Mouse (Mus musculus) neural tube, embryonic 12.5 days (tissue): Measurements from ENCODE around the gene Mrpl4. TPM values are rescaled to one million over a fixed set of nuclear protein-coding genes. Genes with fewer than 3 reads are reported as not detected.

ENCODE experiments used
- ATAC-seq: fragments of 200-750 bp; cut with Nextera tagmentation; 2 replicates; pipeline ENCODE4 v1.8.0; 2017; ENCODE audit warnings: low read depth, mild to moderate bottlenecking, moderate TSS enrichment, moderate library complexity; ENCODE audit not compliant: low FRiP score
- H3K27ac ChIP-seq: fragments of 300-500 bp; sonication (generic); 2 replicates; pipeline ENCODE4 v1.5.1; 2016
- H3K27me3 ChIP-seq: fragments of 300-500 bp; sonication (generic); replicated peaks from 2 replicates; pipeline ENCODE4 v1.6.1; 2016; ENCODE audit warnings: mild to moderate bottlenecking
- H3K36me3 ChIP-seq: fragments of 300-500 bp; sonication (generic); 2 replicates; pipeline ENCODE4 v1.6.1; 2016; ENCODE audit warnings: mild to moderate bottlenecking
- H3K4me1 ChIP-seq: fragments of 300-500 bp; sonication (generic); 2 replicates; pipeline ENCODE4 v1.6.1; 2016
- H3K4me2 ChIP-seq: fragments of 300-500 bp; sonication (generic); replicated peaks from 2 replicates; pipeline ENCODE4 v1.6.1; 2016; ENCODE audit warnings: mild to moderate bottlenecking
- H3K4me3 ChIP-seq: fragments of 300-500 bp; sonication (generic); 2 replicates; pipeline ENCODE4 v1.5.1; 2016
- H3K9ac ChIP-seq: fragments of 300-500 bp; sonication (generic); 2 replicates; pipeline ENCODE4 v1.6.1; 2016; ENCODE audit warnings: mild to moderate bottlenecking
- H3K9me3 ChIP-seq: fragments of 300-500 bp; sonication (generic); 2 replicates; pipeline ENCODE4 v1.6.1; 2016; ENCODE audit warnings: mild to moderate bottlenecking
- WGBS: fragments of 180-500 bp; shearing (Covaris S2); methylation state at CpG from one replicate; pipeline ENCODE4 v1.1.7; 2016; 5-methylcytosine and 5-hydroxymethylcytosine counted together
- polyA plus RNA-seq: library from polyadenylated mRNA; unstranded; fragments of >200 nt; fragmentation: Nextera tagmentation; extraction: Ambion mirVana; gene quantifications from 2 replicates; pipeline ENCODE4 v1.2.1, GENCODE M21; 2016

Mrpl4 gene
- polyA plus RNA-seq, 1 experiment from 2014 or later, result 116 TPM

DNA sequence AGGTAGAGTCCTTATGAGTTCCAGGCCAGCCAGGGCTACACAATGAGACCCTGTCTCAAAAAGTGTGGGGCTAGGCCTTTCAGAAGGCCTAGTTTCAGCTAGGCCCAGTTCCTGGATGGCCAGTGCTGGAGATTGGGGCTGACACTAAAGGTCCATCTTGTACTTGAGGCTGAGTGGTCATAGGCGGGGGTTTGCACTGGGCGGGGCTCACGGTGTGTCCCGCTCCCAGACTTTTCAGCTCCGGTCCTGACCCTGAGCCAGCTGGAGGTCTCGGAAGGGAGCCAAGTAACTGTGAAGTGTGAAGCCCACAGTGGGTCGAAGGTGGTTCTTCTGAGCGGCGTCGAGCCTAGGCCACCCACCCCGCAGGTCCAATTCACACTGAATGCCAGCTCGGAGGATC lies 24.3 kb downstream of the Mrpl4 start:
- Histone ChIP-seq H3K27ac (no peak overlapping the region), H3K27me3 (peaks cover 41% of the 10 kb centered on the region), H3K9ac (no peak overlapping the region), H3K9me3 (no peaks in the 10 kb centered on the region), H3K4me3 (no peak overlapping the region), H3K36me3 (no peaks in the 10 kb centered on the region), H3K4me1 (peaks cover 30% of the 10 kb centered on the region), H3K4me2 (no peak overlapping the region)
- no peak for ATAC-seq
- WGBS, result 81% methylated on average over 12 of the region's 12 CpGs

- Histone ChIP-seq H3K4me3 (no peak overlapping the region), H3K27ac (no peak overlapping the region), H3K9me3 (no peaks in the 10 kb centered on the region), H3K36me3 (no peaks in the 10 kb centered on the region), H3K4me2 (no peak overlapping the region), H3K27me3 (peaks cover 50% of the 10 kb centered on the region), H3K9ac (no peak overlapping the region), H3K4me1 (peaks cover 40% of the 10 kb centered on the region)
- no peak for ATAC-seq
- WGBS, result 34% methylated on average over 8 of the region's 8 CpGs
These were observed 25.3 kb downstream of the Mrpl4 start for GRCm38 (mm10) chr9:21027774-21028290.

GRCm38 (mm10) chr9:21028560-21029110 lies 26.1 kb downstream of the Mrpl4 start:
- H3K4me1 ChIP-seq, result peaks cover 48% of the 10 kb centered on the region
- H3K27ac ChIP-seq, result no peak overlapping the region
- H3K36me3 ChIP-seq, result no peaks in the 10 kb centered on the region
- ATAC-seq, result no peak
- 59% methylated on average over 6 of the region's 6 CpGs for WGBS
- no peak overlapping the region for H3K4me3 ChIP-seq
- no peaks in the 10 kb centered on the region for H3K9me3 ChIP-seq
- peaks cover 58% of the 10 kb centered on the region for H3K27me3 ChIP-seq
- H3K4me2 ChIP-seq, result no peak overlapping the region
- H3K9ac ChIP-seq, result no peak overlapping the region

DNA sequence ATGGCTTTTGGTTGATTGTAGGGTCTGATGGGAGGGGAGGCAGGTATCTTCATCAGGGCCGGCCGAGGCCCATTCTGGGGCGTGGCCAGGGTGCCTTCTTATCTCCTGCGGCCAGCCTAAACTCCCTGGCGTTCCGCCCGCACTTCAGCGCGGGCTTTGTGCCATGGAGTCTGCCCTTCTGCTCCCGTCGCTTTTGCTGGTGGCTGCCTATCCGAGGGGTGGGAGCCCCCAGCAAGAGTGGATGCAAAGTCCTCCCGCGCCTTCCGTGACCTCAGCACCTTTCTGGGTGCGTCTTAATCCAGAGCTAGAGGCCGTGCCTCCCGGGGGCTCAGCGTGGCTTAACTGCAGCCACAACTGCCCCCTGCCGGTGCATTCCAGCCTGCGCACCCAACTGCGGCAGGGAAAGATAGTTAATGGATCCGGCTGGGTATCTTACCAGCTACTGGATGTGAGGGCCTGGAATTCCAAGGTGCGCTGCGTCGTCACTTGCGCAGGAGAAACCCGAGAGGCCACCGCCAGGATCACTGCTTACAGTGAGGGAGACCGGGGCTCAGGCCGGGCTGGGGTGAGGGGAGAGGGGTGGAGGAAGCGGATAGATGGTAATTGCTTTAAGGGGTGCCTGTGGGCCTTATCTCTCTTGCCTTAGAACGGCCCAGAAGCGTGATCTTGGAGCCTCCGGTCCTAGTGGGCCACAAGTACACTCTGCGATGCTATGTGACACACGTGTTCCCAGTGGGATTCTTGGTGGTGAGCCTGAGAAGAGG lies 26.9 kb downstream of the Mrpl4 start, which contains the start of gene Icam4:
Gene Icam4, plus strand, starts transcription at position 83 of the 764 bp plus-strand sequence.
- no peak for ATAC-seq
- Histone ChIP-seq H3K36me3 (no peaks in the 10 kb centered on the region), H3K4me3 (peak within 1 kb of the TSS; percentile 25), H3K27me3 (peaks cover 65% of the 10 kb centered on the region), H3K4me2 (peak within 1 kb of the TSS; percentile 84), H3K9ac (peak within 1 kb of the TSS; percentile 33; the same call in 1 of the 2 replicates), H3K27ac (no peak within 1 kb of the TSS), H3K4me1 (peaks cover 49% of the 10 kb centered on the region), H3K9me3 (no peaks in the 10 kb centered on the region)
- WGBS, result 2% methylated on average over 37 of the region's 37 CpGs

- H3K27me3 ChIP-seq, result peaks cover 72% of the 10 kb centered on the region
- no peak overlapping the region for H3K27ac ChIP-seq
- H3K4me1 ChIP-seq, result peaks cover 49% of the 10 kb centered on the region
- 27% methylated on average over 22 of the region's 22 CpGs for WGBS
- H3K4me3 ChIP-seq, result peak overlapping the region; percentile 15; the same call in 1 of the 2 replicates
- no peak overlapping the region for H3K9ac ChIP-seq
- H3K36me3 ChIP-seq, result no peaks in the 10 kb centered on the region
- peak overlapping the region; percentile 84 for H3K4me2 ChIP-seq
- ATAC-seq, result no peak
- no peaks in the 10 kb centered on the region for H3K9me3 ChIP-seq
These were observed 27.6 kb downstream of the Mrpl4 start for GRCm38 (mm10) chr9:21030055-21030600.

- Histone ChIP-seq H3K4me2 (peak overlapping the region; percentile 84), H3K36me3 (no peaks in the 10 kb centered on the region), H3K9ac (no peak overlapping the region), H3K9me3 (no peaks in the 10 kb centered on the region), H3K4me3 (peak overlapping the region; percentile 37), H3K27ac (no peak overlapping the region), H3K4me1 (peaks cover 49% of the 10 kb centered on the region), H3K27me3 (peaks cover 79% of the 10 kb centered on the region)
- under 1% methylated on average over 13 of the region's 13 CpGs for WGBS
- ATAC-seq, result peak; percentile 45; the same call in 1 of the 2 replicates
These were observed 28.3 kb downstream of the Mrpl4 start for GRCm38 (mm10) chr9:21030781-21031250.

DNA sequence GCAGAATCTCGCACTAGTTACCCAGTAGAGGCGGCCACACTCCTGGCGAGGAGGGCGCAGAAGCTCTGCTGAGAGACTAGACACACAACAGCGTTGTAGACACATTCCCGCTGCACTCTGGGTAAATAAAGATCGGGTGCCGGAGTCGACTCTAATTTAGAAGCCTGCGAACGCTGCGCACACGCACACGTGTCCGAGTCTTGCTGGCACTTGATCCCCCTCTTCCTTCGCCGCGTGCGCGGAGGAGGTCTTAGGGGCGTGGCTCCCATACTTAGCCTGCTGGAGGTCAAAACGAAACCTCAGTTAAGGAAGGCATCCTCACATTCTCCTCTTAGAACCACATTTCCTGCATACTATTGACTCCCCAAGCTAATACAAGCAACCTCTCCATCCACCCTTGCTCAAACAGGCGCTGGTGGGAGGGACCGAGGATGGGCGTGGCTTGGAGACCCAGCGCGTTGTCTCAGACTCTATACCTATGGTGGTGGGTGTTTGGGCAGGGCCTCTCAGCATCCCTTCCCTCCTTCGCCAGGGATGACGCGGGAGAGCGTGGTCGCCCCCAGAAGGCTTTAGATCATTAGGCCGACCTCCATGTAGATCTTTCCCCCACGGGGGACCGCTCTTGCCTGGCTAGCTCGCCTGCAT lies 28.8 kb downstream of the Mrpl4 start:
- no peaks in the 10 kb centered on the region for H3K9me3 ChIP-seq
- no peaks in the 10 kb centered on the region for H3K36me3 ChIP-seq
- H3K27me3 ChIP-seq, result peaks cover 81% of the 10 kb centered on the region
- ATAC-seq, result peak; percentile 50
- H3K4me2 ChIP-seq, result peak overlapping the region; percentile 84
- under 1% methylated on average over 36 of the region's 36 CpGs for WGBS
- H3K9ac ChIP-seq, result peak overlapping the region; percentile 50; the same call in 1 of the 2 replicates
- no peak overlapping the region for H3K27ac ChIP-seq
- peak overlapping the region; percentile 37 for H3K4me3 ChIP-seq
- peaks cover 49% of the 10 kb centered on the region for H3K4me1 ChIP-seq

DNA sequence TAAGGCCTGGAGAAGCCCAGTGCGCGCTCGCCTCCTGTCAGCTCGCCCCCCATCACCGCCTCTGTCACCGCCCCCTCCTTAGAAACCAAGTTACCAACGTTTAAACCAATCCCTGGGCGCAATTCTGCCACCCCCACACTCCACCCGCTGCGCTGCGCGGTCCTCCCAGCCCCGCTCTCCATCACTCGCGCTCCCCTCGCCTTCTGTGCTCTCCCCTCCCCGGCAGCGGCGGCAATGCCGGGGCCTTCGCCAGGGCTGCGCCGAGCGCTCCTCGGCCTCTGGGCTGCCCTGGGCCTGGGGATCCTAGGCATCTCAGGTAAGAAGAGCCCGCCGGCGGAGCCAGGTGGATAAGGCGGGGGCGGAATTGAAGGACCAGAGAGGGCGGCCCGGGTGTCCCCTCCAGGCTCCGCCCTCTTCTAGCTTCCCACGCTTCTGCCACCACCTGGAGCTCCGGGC lies 29.4 kb downstream of the Mrpl4 start, which contains the start of gene Icam5:
Gene Icam5, plus strand, starts transcription at position 178 of the 456 bp plus-strand sequence.
- H3K36me3 ChIP-seq, result no peaks in the 10 kb centered on the region
- H3K9ac ChIP-seq, result peak within 1 kb of the TSS; percentile 50
- ATAC-seq, result peak; percentile 14; the same call in 1 of the 2 replicates
- peaks cover 83% of the 10 kb centered on the region for H3K27me3 ChIP-seq
- H3K27ac ChIP-seq, result no peak within 1 kb of the TSS
- peaks cover 53% of the 10 kb centered on the region for H3K4me1 ChIP-seq
- WGBS, result under 1% methylated on average over 35 of the region's 35 CpGs
- H3K4me2 ChIP-seq, result peak within 1 kb of the TSS; percentile 84
- no peaks in the 10 kb centered on the region for H3K9me3 ChIP-seq
- peak within 1 kb of the TSS; percentile 39 for H3K4me3 ChIP-seq

DNA sequence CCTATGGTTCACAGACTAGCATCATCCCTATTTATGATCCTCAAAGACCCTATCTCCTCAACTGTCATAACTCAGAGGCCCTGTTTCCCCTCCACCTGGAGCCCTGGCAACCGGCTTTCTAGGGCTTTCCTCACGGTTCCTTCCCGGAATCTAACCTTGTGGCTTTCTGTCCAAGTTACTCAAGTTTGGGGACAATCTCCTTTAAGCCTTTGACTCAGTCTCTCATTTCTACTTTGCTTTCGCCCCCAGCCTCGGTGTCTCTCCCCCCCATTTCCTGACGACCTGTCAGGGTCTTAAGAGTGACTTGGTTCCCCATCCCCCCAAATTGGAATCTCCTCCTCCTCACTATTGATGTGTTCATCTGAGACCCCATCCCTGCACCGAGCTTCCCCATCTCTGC lies 30.0 kb downstream of the Mrpl4 start:
- no peak overlapping the region for H3K9ac ChIP-seq
- peaks cover 88% of the 10 kb centered on the region for H3K27me3 ChIP-seq
- H3K9me3 ChIP-seq, result no peaks in the 10 kb centered on the region
- H3K4me1 ChIP-seq, result peaks cover 58% of the 10 kb centered on the region
- peak overlapping the region; percentile 84 for H3K4me2 ChIP-seq
- no peak for ATAC-seq
- 2% methylated on average over 7 of the region's 7 CpGs for WGBS
- no peaks in the 10 kb centered on the region for H3K36me3 ChIP-seq
- H3K27ac ChIP-seq, result no peak overlapping the region
- H3K4me3 ChIP-seq, result peak overlapping the region; percentile 39; the same call in 1 of the 2 replicates

- Histone ChIP-seq H3K4me1 (peaks cover 60% of the 10 kb centered on the region), H3K36me3 (no peaks in the 10 kb centered on the region), H3K4me2 (peak overlapping the region; percentile 84), H3K4me3 (peak overlapping the region; percentile 39), H3K9ac (no peak overlapping the region), H3K9me3 (no peaks in the 10 kb centered on the region), H3K27me3 (peaks cover 95% of the 10 kb centered on the region), H3K27ac (no peak overlapping the region)
- ATAC-seq, result no peak
- under 1% methylated on average over 34 of the region's 34 CpGs for WGBS
These were observed 30.6 kb downstream of the Mrpl4 start for GRCm38 (mm10) chr9:21033136-21033535.

GRCm38 (mm10) chr9:21034481-21035085 lies 32.0 kb downstream of the Mrpl4 start:
- peak overlapping the region; percentile 12; the same call in 1 of the 2 replicates for H3K4me2 ChIP-seq
- no peak overlapping the region for H3K27ac ChIP-seq
- peaks cover 3% of the 10 kb centered on the region; the same call in 1 of the 2 replicates for H3K9me3 ChIP-seq
- H3K9ac ChIP-seq, result no peak overlapping the region
- no peak overlapping the region for H3K4me3 ChIP-seq
- H3K36me3 ChIP-seq, result no peaks in the 10 kb centered on the region
- no peak for ATAC-seq
- peaks cover 54% of the 10 kb centered on the region for H3K4me1 ChIP-seq
- peaks cover 96% of the 10 kb centered on the region for H3K27me3 ChIP-seq
- 2% methylated on average over 17 of the region's 17 CpGs for WGBS
